Mouse (Mus musculus): ENCODE results near the gene Tnnc2.

DNA sequence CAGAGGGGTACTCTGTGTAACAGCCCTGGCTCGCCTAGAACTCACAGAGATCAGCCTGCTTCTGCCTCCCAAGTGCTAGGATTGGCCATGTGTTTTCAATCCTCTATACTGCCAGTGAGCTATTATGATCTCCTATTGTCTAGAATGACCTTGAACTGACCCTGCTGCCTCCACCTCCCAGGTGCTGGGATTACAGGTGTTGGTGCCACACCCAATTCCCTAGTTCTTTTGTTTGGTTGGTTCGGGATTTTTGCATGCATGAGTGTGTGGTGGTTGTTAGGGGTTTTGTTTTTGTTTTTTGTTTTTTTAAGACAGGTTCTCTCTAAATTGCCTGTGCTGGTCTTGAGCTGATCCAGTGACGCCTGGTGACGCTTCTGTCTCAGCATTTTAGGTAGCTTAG lies 44.2 kb upstream of the Tnnc2 start:
- TF ChIP-seq CTCF (IDR thresholded peaks at IDR 0.05; ENCODE audit: insufficient read depth, low read length) (no peak), POLR2A (IDR thresholded peaks at IDR 0.05; ENCODE audit: borderline replicate concordance, extremely low read depth, low read depth, low read length) (no peak)

Data from lung, adult 2 months (tissue).